Mouse (Mus musculus) hindbrain, embryonic 15.5 days (tissue): Measurements from ENCODE around the gene Slc12a9. TPM values are rescaled to one million over a fixed set of nuclear protein-coding genes. Genes with fewer than 3 reads are reported as not detected.

Experiments used
- ATAC-seq: fragments of 200-750 bp; cut with Nextera tagmentation; 2 replicates; pipeline ENCODE4 v1.8.0; 2017; ENCODE audit warnings: low read depth, moderate number of reproducible peaks, moderate TSS enrichment; ENCODE audit not compliant: low FRiP score
- H3K27ac ChIP-seq: fragments of 300-500 bp; sonication (generic); replicated peaks from 2 replicates; pipeline ENCODE4 v1.5.1; 2015; ENCODE audit warnings: mild to moderate bottlenecking, inconsistent platforms
- H3K27me3 ChIP-seq: fragments of 300-500 bp; sonication (generic); 2 replicates; pipeline ENCODE4 v1.6.1; 2015; ENCODE audit warnings: control low read depth, inconsistent platforms
- H3K36me3 ChIP-seq: fragments of 300-500 bp; sonication (generic); 2 replicates; pipeline ENCODE4 v1.6.1; 2015; ENCODE audit warnings: control low read depth, inconsistent platforms
- H3K4me1 ChIP-seq: fragments of 300-500 bp; sonication (generic); replicated peaks from 2 replicates; pipeline ENCODE4 v1.6.1; 2015; ENCODE audit warnings: control low read depth, inconsistent platforms
- H3K4me2 ChIP-seq: fragments of 300-500 bp; sonication (generic); 2 replicates; pipeline ENCODE4 v1.6.1; 2015; ENCODE audit warnings: moderate library complexity, mild to moderate bottlenecking, inconsistent platforms
- H3K4me3 ChIP-seq: fragments of 300-500 bp; sonication (generic); 2 replicates; pipeline ENCODE4 v1.5.1; 2015; ENCODE audit warnings: mild to moderate bottlenecking, inconsistent platforms
- H3K9ac ChIP-seq: fragments of 300-500 bp; sonication (generic); 2 replicates; pipeline ENCODE4 v1.6.1; 2015; ENCODE audit warnings: inconsistent platforms
- H3K9me3 ChIP-seq: fragments of 300-500 bp; sonication (generic); 2 replicates; pipeline ENCODE4 v1.6.1; 2016; ENCODE audit warnings: control low read depth, inconsistent platforms
- WGBS: fragments of 180-500 bp; shearing (Covaris S2); methylation state at CpG from one replicate; pipeline ENCODE4 v1.1.7; 2015; 5-methylcytosine and 5-hydroxymethylcytosine counted together
- polyA plus RNA-seq: library from polyadenylated mRNA; unstranded; fragments of >200 nt; fragmentation: Nextera tagmentation; extraction: Ambion mirVana; gene quantifications from 2 replicates; pipeline ENCODE4 v1.2.1, GENCODE M21; 2015

The Slc12a9 gene
- polyA plus RNA-seq, 1 experiment from 2014 or later: 26.8 TPM

DNA sequence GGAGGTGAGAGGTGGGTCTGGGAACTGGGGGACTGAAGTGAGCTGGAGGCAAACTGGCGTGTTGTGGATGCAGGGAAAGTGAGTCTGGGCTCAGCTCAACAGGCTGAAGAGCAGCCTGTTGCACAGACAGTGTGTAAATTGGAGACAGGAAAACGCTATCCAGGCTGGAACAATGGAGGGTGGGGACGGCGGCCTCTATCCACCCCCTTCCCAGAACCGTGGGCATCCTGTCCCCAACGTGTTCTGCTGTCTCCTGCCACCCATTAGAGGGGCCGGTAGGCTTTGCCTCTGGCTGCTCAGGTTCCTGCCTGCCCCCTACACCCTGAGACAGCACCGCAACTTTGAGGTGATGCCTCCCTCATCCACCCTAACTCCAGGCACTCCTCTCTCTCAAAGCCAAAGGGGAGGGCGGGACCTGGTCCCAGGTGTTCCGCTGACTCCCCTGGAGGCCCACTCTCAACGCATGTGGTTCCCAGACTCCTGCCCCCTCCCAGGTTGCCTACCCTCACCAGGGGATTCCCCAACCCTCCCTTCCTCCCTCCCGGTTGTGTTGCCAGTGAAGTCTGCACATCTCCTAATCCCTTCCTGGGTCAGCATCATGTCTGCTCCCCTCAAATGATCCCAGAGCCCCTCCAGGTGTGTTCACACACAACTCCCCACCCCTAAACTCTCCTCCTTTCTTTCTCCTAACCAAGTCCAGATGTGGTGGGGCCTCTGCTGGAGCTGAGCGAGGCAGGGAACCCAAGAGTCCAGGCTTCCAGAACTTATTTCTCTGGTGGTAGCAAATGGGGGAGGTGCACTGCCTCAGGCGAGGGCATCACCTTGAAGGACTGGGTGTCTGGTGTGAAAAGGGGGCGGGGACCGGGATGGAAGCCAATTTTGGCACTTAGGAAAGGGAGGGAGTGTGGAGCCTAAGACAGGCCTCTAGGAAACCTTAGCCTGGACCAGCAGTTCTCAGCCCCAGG is 18.9 kb upstream of the Slc12a9 start:
- Histone ChIP-seq H3K4me3 (peak overlapping the region; percentile 61), H3K36me3 (no peaks in the 10 kb centered on the region), H3K27ac (0 out of 2 replicates have a peak overlapping the region, but pooled peaks have one; percentile 11), H3K4me1 (peaks cover 39% of the 10 kb centered on the region), H3K9ac (peak overlapping the region; percentile 6; the same call in 1 of the 2 replicates), H3K9me3 (no peaks in the 10 kb centered on the region), H3K4me2 (peak overlapping the region; percentile 91), H3K27me3 (peaks cover 12% of the 10 kb centered on the region)
- no peak for ATAC-seq
- WGBS: 29% methylated on average over 16 of the region's 16 CpGs

DNA sequence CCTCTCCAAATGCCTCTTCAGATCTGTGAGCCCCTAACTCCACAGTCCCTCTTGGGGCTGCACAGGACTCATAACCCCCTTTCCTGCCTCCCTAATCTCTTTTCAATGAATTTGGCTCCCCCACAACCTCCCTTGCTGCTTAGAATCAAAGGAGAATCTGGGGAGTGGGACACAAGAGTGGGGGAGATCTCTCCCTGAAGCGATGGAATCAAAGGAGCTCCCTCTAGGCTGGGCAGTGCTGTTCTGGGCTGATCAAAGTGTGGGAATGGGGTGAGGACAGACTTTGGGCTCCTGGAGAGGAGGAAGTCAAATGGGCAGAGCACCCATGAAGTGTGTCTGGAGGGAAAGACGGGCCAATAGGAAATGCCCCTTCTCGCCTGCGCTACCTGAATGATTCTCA is 18.0 kb upstream of the Slc12a9 start:
- Histone ChIP-seq H3K27ac (0 out of 2 replicates have a peak overlapping the region, but pooled peaks have one; percentile 11), H3K27me3 (peaks cover 12% of the 10 kb centered on the region), H3K4me2 (peak overlapping the region; percentile 91), H3K4me3 (peak overlapping the region; percentile 61), H3K4me1 (peaks cover 39% of the 10 kb centered on the region), H3K36me3 (no peaks in the 10 kb centered on the region), H3K9me3 (no peaks in the 10 kb centered on the region), H3K9ac (peak overlapping the region; percentile 61)
- WGBS: 17% methylated on average over 4 of the region's 4 CpGs
- no peak for ATAC-seq

DNA sequence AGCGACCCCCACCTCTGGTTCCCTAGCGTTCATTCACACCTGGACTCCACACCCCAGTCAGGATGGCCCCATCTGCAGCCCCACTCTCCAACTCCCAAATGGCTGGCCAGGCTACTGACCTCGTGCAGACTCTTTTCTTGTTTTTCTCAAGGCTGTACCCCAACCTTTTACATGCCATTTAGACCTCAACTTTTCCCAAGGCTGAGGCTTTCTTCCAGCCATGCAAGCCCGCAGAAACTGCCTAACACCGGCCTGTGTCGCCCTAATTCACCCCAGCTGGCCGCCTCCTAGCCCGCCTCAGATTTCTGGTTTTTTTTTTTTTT is 17.6 kb upstream of the Slc12a9 start:
- peaks cover 12% of the 10 kb centered on the region for H3K27me3 ChIP-seq
- H3K27ac ChIP-seq: 0 out of 2 replicates have a peak overlapping the region, but pooled peaks have one; percentile 36
- no peak for ATAC-seq
- H3K36me3 ChIP-seq: no peaks in the 10 kb centered on the region
- H3K4me1 ChIP-seq: peaks cover 39% of the 10 kb centered on the region
- H3K4me3 ChIP-seq: peak overlapping the region; percentile 61
- H3K4me2 ChIP-seq: peak overlapping the region; percentile 91
- peak overlapping the region; percentile 61 for H3K9ac ChIP-seq
- 2% methylated on average over 8 of the region's 8 CpGs for WGBS
- H3K9me3 ChIP-seq: no peaks in the 10 kb centered on the region

DNA sequence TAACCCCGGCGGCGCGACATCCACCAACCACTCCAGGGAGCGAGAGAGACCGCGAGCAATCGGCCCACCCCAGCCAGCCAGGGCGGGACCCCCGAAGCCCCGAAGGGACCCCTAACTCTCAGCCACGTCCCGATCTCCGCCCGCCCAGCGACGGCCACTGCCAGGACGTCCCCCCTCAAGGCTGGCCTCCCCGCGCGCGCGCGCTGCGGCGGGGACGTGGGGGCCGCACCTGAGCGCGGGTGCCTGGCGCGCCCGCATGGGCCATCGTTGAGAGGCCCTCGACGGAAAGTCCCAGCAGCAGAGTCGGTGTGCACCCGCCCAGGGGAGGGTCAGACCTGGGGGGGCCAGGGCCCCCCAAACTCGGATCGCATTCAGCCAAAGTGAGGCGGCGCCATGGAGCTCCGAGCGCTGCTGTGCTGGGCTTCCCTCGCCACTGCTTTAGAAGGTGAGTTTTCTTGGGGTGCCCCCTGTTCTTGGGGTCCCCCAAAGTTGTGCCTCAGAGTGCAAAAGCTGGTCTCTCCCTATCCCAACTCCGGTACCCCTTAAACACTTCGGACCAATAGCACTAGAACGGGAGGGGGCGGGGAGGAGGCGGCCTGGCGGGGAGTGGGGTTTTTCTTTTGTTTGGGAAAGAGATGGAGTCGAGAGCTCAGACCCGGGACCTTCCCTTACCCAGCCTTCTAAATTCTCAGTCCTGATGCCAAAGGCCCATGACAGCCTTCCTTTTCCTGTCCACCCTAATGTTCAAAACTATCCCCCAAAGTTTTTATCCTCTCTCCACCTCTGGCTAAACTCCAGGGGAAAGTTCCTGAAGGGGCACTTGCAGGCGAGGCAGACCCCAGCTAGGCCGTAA is 17.0 kb upstream of the Slc12a9 start:
- Histone ChIP-seq H3K9ac (peak overlapping the region; percentile 61), H3K27ac (peak overlapping the region; percentile 77), H3K36me3 (no peaks in the 10 kb centered on the region), H3K4me1 (peaks cover 39% of the 10 kb centered on the region), H3K9me3 (no peaks in the 10 kb centered on the region), H3K4me2 (peak overlapping the region; percentile 91), H3K27me3 (peaks cover 12% of the 10 kb centered on the region), H3K4me3 (peak overlapping the region; percentile 61)
- ATAC-seq: peak; percentile 75
- WGBS: under 1% methylated on average over 53 of the region's 55 CpGs

DNA sequence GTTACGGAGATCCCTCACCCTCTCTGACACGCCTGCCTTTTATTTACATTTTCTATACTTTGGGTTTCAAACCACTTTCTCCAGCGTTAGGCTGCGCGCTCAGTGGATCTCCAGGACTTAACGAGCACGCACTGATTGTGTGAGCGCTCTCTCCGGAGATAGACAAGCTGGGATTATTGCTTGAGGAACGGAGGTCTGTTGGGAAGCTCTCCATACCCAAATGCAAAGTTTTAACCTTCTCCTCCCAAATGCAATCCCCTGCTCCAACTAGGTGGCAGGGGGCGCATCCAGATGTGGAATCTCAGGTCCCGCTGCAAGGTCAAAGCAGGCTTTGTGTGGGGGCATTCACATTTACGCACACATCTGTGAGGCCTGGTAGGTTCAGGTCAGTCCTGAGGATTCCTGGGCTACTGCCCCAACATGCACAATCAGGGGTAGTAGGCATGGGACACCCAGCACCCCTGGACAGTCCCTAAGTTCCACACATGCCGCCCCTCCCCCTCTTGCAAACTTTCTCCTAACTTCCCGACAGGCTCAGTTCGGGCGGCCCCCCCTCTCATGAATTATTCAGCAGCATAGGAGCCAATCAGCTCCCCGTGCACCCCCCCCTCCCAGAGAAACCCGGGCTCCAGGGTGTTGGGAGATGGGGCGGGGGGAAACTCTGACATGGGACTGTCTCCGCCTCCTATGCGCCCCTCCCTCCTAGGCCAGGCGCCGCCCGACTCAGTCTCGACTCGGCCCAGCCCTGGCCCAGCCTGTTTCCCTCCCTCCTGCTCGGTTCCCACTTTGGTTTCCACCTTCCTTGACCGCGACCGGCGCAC is 16.2 kb upstream of the Slc12a9 start, which contains the start of gene Ephb4:
Gene Ephb4 (plus strand): TSS at position 726 of the 821 bp plus-strand sequence.
- H3K4me1 ChIP-seq: peaks cover 39% of the 10 kb centered on the region

DNA sequence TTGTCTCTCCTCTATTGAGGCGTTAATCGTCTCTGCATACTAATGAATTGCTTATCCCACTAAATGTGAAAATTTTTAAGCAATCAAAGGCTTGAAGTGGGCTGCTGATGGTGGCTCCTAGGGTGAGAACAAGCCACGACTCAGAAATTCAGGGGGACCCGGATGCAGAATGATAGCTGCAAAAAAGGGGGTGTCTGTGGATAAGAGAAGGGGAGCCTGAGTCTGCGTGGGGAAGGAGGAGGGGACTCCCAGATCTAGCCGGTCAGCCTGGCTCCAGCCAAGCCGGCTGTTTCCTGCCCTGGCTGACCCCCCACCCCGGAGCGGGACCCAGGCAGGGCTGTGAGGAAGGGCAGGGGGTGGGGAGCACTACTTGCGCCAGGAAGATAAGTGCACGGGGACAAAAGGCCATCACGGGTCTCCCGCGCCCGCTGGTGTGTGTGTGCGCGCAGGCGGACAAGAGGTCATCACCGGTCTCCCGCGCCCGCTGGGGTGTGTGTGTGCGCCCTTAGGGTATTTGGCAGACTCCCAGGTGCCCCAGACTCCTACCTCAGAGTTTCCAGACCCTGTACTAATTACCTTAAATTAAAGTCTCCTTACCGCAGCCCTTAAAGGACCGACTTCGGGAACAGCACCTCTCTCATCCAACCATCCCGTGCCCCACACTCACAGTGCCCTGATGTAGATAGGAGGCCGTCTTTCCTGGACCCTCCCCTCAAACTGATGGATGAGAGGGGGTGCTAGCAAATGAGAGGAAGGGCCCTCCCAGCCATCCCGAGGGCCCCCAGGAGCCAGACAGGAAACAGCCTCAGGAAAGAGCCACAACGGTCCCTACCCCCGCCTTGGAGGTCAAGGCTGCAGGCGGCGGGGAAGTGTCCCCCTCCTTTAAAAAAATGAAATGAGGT is 15.3 kb upstream of the Slc12a9 start:
- peak overlapping the region; percentile 91 for H3K4me2 ChIP-seq
- no peaks in the 10 kb centered on the region for H3K36me3 ChIP-seq
- no peak for ATAC-seq
- H3K27ac ChIP-seq: peak overlapping the region; percentile 61; the same call in 1 of the 2 replicates
- under 1% methylated on average over 33 of the region's 33 CpGs for WGBS
- H3K4me1 ChIP-seq: peaks cover 39% of the 10 kb centered on the region
- no peaks in the 10 kb centered on the region for H3K9me3 ChIP-seq
- peaks cover 12% of the 10 kb centered on the region for H3K27me3 ChIP-seq
- peak overlapping the region; percentile 26; the same call in 1 of the 2 replicates for H3K9ac ChIP-seq
- peak overlapping the region; percentile 61 for H3K4me3 ChIP-seq

More for the DNA sequence above, 16.2 kb upstream of the Slc12a9 start, which contains the start of gene Ephb4:
- Histone ChIP-seq H3K27ac (peak within 1 kb of the TSS; percentile 77), H3K4me3 (peak within 1 kb of the TSS; percentile 61), H3K9ac (peak within 1 kb of the TSS; percentile 61), H3K9me3 (no peaks in the 10 kb centered on the region), H3K4me2 (peak within 1 kb of the TSS; percentile 91), H3K27me3 (peaks cover 12% of the 10 kb centered on the region), H3K36me3 (no peaks in the 10 kb centered on the region)
- under 1% methylated on average over 30 of the region's 32 CpGs for WGBS
- ATAC-seq: peak; percentile 92

DNA sequence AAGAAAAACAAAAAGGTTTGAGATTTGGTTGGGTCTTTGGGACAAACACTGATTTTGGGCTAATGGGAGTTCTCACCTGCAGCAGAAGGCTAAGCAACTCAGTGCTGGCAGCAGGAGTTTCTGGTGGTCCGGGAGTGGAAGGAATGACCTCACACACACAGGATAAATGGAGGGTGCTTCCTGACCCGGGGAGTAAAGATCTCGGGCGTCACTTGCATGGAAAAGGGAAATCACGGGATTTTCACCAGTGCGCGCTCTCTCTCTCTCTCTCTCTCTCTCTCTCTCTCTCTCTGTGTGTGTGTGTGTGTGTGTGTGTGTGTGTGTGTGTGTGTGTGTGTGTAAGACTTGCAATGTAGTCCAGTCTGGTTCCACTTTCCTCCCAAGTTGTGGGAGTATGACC is 14.5 kb upstream of the Slc12a9 start:
- no peaks in the 10 kb centered on the region for H3K36me3 ChIP-seq
- no peak overlapping the region for H3K9ac ChIP-seq
- ATAC-seq: no peak
- WGBS: 33% methylated on average over 7 of the region's 7 CpGs
- no peak overlapping the region for H3K4me2 ChIP-seq
- peaks cover 12% of the 10 kb centered on the region for H3K27me3 ChIP-seq
- H3K4me3 ChIP-seq: no peak overlapping the region
- H3K27ac ChIP-seq: no peak overlapping the region
- H3K9me3 ChIP-seq: no peaks in the 10 kb centered on the region
- H3K4me1 ChIP-seq: peaks cover 39% of the 10 kb centered on the region

DNA sequence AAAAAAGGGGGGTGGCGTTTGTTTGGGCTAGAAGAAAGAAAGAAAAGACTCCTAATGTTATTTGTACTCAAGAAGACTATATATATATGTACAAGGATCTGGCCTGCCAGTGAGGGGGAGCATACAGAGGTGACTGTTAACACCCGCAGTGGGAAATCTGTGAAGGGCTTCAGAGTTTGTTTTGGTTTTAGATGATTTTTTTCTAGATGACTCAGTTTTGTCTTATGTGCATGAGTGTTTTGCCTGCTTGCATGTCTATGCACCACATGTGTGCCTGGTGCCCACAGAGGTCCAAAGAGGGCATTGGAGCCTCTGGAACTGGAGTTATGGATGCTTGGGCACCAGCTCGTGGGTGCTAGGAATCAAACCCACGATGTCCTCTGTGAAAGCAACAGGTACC is 13.6 kb upstream of the Slc12a9 start:
- Histone ChIP-seq H3K4me2 (no peak overlapping the region), H3K27ac (no peak overlapping the region), H3K9ac (no peak overlapping the region), H3K4me3 (no peak overlapping the region), H3K36me3 (no peaks in the 10 kb centered on the region), H3K9me3 (no peaks in the 10 kb centered on the region), H3K27me3 (peaks cover 12% of the 10 kb centered on the region), H3K4me1 (peaks cover 30% of the 10 kb centered on the region)
- 88% methylated on average over 4 of the region's 4 CpGs for WGBS
- no peak for ATAC-seq

DNA sequence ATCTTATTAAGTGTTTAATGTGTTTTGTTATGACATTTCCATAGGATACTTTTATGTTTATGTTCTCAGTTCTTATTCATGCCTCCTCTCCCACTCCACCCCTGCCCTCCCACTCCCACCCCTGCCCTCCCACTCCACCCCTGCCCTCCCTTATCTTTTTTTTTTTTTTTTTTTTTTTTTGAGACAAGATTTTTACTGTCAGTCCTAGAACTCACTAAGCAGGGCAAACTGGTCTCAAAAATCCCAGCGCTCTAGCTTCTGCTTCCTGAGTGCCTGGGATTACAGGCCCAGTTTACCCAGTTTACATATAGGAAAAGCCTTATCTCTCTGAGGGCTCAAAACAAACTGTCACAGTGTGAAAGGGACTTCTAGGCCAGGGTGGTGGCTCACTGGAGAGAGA is 13.0 kb upstream of the Slc12a9 start:
- Histone ChIP-seq H3K4me3 (no peak overlapping the region), H3K27me3 (peaks cover 12% of the 10 kb centered on the region), H3K9me3 (no peaks in the 10 kb centered on the region), H3K36me3 (no peaks in the 10 kb centered on the region), H3K4me2 (no peak overlapping the region), H3K27ac (no peak overlapping the region), H3K9ac (no peak overlapping the region), H3K4me1 (peaks cover 26% of the 10 kb centered on the region)
- ATAC-seq: no peak
- 75% methylated on average over 1 of the region's 1 CpGs for WGBS

DNA sequence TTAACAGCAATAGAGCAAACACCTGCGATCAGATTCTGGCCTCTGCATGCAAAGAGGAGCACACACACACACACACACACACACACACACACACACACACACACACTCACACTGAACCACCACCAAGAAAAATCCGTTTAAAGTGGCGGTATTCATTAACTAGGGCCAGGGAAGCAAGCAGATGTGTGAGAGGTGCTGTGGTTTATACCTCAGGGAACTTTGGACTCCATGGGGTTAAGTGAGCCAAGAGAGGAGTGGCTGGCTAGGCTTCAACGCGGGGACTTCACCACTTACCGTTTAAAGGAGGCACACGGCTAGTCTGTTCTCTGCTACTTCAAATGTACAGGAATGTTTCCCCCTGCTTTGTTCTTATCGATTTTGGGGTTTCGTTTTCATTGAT is 12.4 kb upstream of the Slc12a9 start:
- no peak overlapping the region for H3K27ac ChIP-seq
- H3K4me2 ChIP-seq: no peak overlapping the region
- peaks cover 11% of the 10 kb centered on the region for H3K27me3 ChIP-seq
- no peaks in the 10 kb centered on the region for H3K36me3 ChIP-seq
- H3K4me1 ChIP-seq: peaks cover 22% of the 10 kb centered on the region
- WGBS: 27% methylated on average over 9 of the region's 9 CpGs
- no peaks in the 10 kb centered on the region for H3K9me3 ChIP-seq
- no peak overlapping the region for H3K4me3 ChIP-seq
- H3K9ac ChIP-seq: no peak overlapping the region
- ATAC-seq: no peak
